Mouse (Mus musculus): ENCODE data around the gene Tas2r140.

Tas2r140 gene

GRCm38 (mm10) chr6:133055716-133056115, at the start of gene Tas2r140:
TSS of gene Tas2r140 (minus strand) at chr6:133055816.
- no peak for DNase-seq (ENCODE audit: extremely low read depth, low read depth, low spot score)

- DNase-seq (ENCODE audit: extremely low read depth, low read depth, low spot score), result no peak
These were observed 48.9 kb upstream of the Tas2r140 start, which contains the start of gene Smim10l1 for GRCm38 (mm10) chr6:133104609-133104921. TSS of gene Smim10l1 (plus strand) at chr6:133104909.

DNA sequence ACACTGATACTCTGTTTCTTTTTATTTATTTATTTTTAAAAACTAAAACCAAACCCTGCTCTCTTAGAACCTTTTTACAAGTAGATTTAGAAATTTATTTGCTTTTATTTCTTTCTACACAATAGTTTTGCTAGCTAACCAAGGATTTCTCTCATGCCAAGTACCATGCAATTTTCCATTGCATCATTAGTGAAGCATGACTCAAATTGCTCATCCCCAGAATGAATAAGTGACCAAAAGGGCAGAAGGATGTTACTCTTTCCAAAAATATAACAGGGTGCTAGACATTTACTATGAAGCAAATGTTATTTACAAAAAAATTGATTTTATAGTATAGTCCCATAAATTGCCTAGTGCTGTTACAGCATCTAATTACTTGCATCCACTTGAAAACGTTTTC, 46.8 kb upstream of the Tas2r140 start:
- no peak for DNase-seq (ENCODE audit: extremely low read depth, low read depth, low spot score)

GRCm38 (mm10) chr6:133092226-133092625, 36.6 kb upstream of the Tas2r140 start:
- DNase-seq (ENCODE audit: extremely low read depth, low read depth, low spot score), result no peak

- no peak for DNase-seq (ENCODE audit: extremely low read depth, low read depth, low spot score)
These were observed 18.6 kb downstream of the Tas2r140 start, which contains the start of gene Tas2r103 for GRCm38 (mm10) chr6:133037001-133037400. TSS of gene Tas2r103 (minus strand) at chr6:133037101.

All from fat pad, adult 2 months (tissue).